Mouse (Mus musculus) lung, embryonic 14.5 days (tissue): ENCODE measurements around the gene Slc35g3. TPM values are rescaled to one million over a fixed set of nuclear protein-coding genes. Genes with fewer than 3 reads are reported as not detected.
"Not testable (repeated sequence)": the region's sequence is repeated elsewhere in the genome, so short reads cannot be mapped to it uniquely, and the experiment has no call there.

ENCODE experiments used
- ATAC-seq: fragments of 200-750 bp; cut with Nextera tagmentation; 2 replicates; pipeline ENCODE4 v1.8.0; 2017; ENCODE audit warnings: mild to moderate bottlenecking, moderate TSS enrichment, moderate library complexity; ENCODE audit not compliant: insufficient read depth
- DNase-seq: peaks from one replicate; pipeline ENCODE4 v3.0.0-alpha.2; 2015
- H3K27ac ChIP-seq: fragments of 300-500 bp; sonication (generic); 2 replicates; pipeline ENCODE4 v1.5.1; 2014; ENCODE audit warnings: low read depth, mild to moderate bottlenecking, moderate library complexity
- H3K27me3 ChIP-seq: fragments of 300-500 bp; sonication (generic); 2 replicates; pipeline ENCODE4 v1.6.1; 2014; ENCODE audit warnings: low read length, control low read depth; ENCODE audit not compliant: insufficient read depth
- H3K36me3 ChIP-seq: fragments of 300-500 bp; sonication (generic); 2 replicates; pipeline ENCODE4 v1.6.1; 2014; ENCODE audit warnings: control low read depth; ENCODE audit not compliant: insufficient read depth
- H3K4me1 ChIP-seq: fragments of 300-500 bp; sonication (generic); 2 replicates; pipeline ENCODE4 v1.6.1; 2014; ENCODE audit warnings: antibody characterized with exemption, control low read depth; ENCODE audit not compliant: insufficient read depth
- H3K4me2 ChIP-seq: fragments of 300-500 bp; sonication (generic); 2 replicates; pipeline ENCODE4 v1.6.1; 2014; ENCODE audit warnings: mild to moderate bottlenecking
- H3K4me3 ChIP-seq: fragments of 300-500 bp; sonication (generic); 2 replicates; pipeline ENCODE4 v1.5.1; 2014; ENCODE audit warnings: low read depth, low read length
- H3K9ac ChIP-seq: fragments of 300-500 bp; sonication (generic); 2 replicates; pipeline ENCODE4 v1.6.1; 2014
- H3K9me3 ChIP-seq: fragments of 300-500 bp; sonication (generic); 2 replicates; pipeline ENCODE4 v1.6.1; 2016; ENCODE audit warnings: low read depth, low read length, control low read depth
- CTCF ChIP-seq: IDR thresholded peaks from 2 replicates; pipeline ENCODE4 v1.5.1; 2016; ENCODE audit warnings: antibody characterized with exemption, low read depth
- WGBS: fragments of 180-500 bp; shearing (Covaris S2); extraction: QIAGEN DNeasy Blood & Tissue Kit; methylation state at CpG from one replicate; pipeline ENCODE4 v1.1.7; 2014; 5-methylcytosine and 5-hydroxymethylcytosine counted together
- polyA plus RNA-seq: library from polyadenylated mRNA; unstranded; fragments of >200 nt; fragmentation: Nextera tagmentation; extraction: Ambion mirVana; gene quantifications from 2 replicates; pipeline ENCODE4 v1.2.1, GENCODE M21; 2014

Gene Slc35g3
- polyA plus RNA-seq, 1 experiment from 2014 or later, result 0.12 TPM

DNA sequence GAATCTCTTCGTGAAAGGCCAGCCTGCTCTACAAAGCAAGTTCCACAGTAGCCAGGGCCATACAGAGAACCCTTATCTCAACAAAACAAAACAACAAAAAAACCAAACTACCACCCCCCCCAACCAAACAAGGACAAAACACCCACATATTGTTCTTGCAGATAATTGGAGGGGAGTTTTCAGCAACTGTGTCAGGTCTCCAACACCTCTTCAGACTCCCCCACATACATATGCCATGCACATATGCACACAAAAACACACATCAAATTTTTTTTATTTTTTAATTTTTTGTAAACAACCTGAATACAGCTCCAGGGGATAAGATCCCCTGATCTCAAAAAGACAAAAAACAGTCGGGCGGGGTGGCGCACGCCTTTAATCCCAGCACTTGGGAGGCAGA, 7.5 kb downstream of the Slc35g3 start:
- TF ChIP-seq CTCF, result no peak
- Histone ChIP-seq H3K4me1 (peaks cover 8% of the 10 kb centered on the region), H3K4me3 (no peak overlapping the region), H3K27ac (no peak overlapping the region), H3K4me2 (no peak overlapping the region), H3K9me3 (no peaks in the 10 kb centered on the region), H3K9ac (no peak overlapping the region), H3K36me3 (0 out of 2 replicates have a peak, but pooled peaks cover 7% of the 10 kb centered on the region), H3K27me3 (no peaks in the 10 kb centered on the region)
- ATAC-seq (no peak), DNase-seq (no peak)
- 84% methylated on average over 5 of the region's 5 CpGs for WGBS

DNA sequence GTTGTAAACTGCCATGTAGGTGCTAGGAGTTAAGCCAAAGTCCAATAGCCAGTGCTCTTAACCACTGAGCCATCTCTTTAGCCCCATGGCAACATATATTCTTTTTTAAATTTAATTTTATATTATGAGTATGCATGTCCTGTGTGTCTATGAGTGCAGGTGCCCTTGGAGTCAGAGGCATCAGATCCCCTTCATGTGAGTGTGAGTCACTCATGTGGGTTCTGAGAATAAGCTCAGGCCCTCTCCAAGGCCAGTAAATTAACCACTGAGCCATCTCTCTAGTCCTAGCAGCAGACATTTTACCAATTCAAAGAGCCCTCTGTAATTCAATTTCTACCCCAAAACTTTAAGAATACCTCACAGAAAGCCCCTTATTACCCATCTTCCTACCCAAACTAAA, 9.1 kb downstream of the Slc35g3 start:
- no peaks in the 10 kb centered on the region for H3K27me3 ChIP-seq
- no peaks in the 10 kb centered on the region for H3K9me3 ChIP-seq
- ATAC-seq (no peak), DNase-seq (no peak)
- peak overlapping the region; percentile 2; the same call in 1 of the 2 replicates for H3K27ac ChIP-seq
- TF ChIP-seq CTCF, result no peak
- H3K9ac ChIP-seq, result no peak overlapping the region
- no peak overlapping the region for H3K4me3 ChIP-seq
- H3K4me1 ChIP-seq, result peaks cover 8% of the 10 kb centered on the region
- H3K36me3 ChIP-seq, result peaks cover 12% of the 10 kb centered on the region
- H3K4me2 ChIP-seq, result no peak overlapping the region

DNA sequence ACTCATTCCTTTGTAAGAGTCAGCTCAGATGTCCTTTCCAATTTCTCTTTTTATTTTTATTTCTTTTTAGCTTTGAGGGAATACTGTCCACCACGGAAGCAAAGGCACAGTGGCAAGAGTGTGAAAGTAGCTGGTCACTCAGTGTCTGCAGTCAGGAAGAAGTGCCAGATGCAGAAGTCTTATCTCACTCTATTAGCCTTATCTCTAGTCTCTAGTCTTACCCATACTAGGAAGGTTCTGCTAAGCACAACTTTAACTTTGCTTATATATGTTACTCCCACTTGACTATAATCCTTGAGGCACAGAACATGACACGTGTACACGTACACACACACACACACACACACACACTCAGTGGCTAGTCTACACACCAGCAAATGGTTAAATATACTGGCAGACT, 10.1 kb downstream of the Slc35g3 start:
- H3K4me1 ChIP-seq, result 0 out of 2 replicates have a peak, but pooled peaks cover 3% of the 10 kb centered on the region
- no peak overlapping the region for H3K4me2 ChIP-seq
- H3K27ac ChIP-seq, result no peak overlapping the region
- no peak overlapping the region for H3K9ac ChIP-seq
- TF ChIP-seq CTCF, result no peak
- H3K4me3 ChIP-seq, result no peak overlapping the region
- peaks cover 21% of the 10 kb centered on the region for H3K36me3 ChIP-seq
- no peaks in the 10 kb centered on the region for H3K27me3 ChIP-seq
- ATAC-seq, result no peak
- 58% methylated on average over 3 of the region's 3 CpGs for WGBS
- DNase-seq, result no peak
- no peaks in the 10 kb centered on the region for H3K9me3 ChIP-seq

DNA sequence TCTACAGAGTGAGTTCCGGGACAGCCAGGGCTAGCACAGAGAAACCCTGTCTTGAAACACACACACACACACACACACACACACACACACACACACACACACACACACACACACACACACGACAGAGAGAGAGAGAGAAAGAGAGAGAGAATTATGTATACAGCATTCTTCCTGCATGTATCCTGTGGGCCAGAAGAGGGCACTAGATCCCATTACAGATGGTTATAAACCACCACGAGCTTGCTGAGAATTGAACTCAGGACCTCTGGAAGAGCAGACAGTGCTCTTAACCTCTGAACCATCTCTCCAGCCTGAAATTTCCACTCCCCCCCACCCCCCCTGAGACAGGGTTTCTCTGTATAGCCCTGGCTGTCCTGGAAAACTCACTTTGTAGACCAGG, 30.4 kb downstream of the Slc35g3 start:
- DNase-seq, result peak; percentile 20
- not testable (repeated sequence) for ATAC-seq

DNA sequence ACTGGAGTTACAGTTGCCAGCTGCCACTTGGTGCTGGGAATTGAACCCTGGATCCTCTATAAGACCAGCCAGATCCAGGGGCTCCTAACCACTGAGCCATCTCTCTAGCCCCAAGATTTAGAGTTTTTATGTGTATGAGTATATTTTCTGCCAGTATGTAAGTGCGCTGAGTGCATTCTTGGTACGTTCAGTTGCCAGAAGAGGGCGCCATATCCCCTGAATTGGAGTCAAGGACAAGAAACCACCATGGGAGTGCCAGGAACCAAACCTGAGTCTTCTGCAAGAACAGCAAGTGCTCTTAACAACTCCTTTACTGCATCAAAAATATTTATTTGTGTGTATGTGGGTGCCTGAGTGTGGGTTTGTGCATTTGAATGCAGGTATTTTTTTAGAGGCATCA, 32.7 kb downstream of the Slc35g3 start:
- H3K27me3 ChIP-seq, result no peaks in the 10 kb centered on the region
- no peak overlapping the region for H3K9ac ChIP-seq
- H3K9me3 ChIP-seq, result no peaks in the 10 kb centered on the region
- no peaks in the 10 kb centered on the region for H3K4me1 ChIP-seq
- TF ChIP-seq CTCF, result peak; percentile 62
- 19% methylated on average over 3 of the region's 3 CpGs for WGBS
- H3K4me2 ChIP-seq, result no peak overlapping the region
- H3K27ac ChIP-seq, result no peak overlapping the region
- peaks cover 10% of the 10 kb centered on the region for H3K36me3 ChIP-seq
- no peak overlapping the region for H3K4me3 ChIP-seq
- ATAC-seq (no peak), DNase-seq (peak; percentile 78)

More for the DNA sequence above, 30.4 kb downstream of the Slc35g3 start:
- WGBS, result 63% methylated on average over 3 of the region's 3 CpGs
- H3K4me3 ChIP-seq, H3K27me3 ChIP-seq, H3K27ac ChIP-seq, H3K4me1 ChIP-seq, H3K9me3 ChIP-seq, H3K9ac ChIP-seq, H3K4me2 ChIP-seq: not testable (repeated sequence)
- peaks cover 34% of the 10 kb centered on the region for H3K36me3 ChIP-seq
- peak; percentile 28 for TF ChIP-seq CTCF

DNA sequence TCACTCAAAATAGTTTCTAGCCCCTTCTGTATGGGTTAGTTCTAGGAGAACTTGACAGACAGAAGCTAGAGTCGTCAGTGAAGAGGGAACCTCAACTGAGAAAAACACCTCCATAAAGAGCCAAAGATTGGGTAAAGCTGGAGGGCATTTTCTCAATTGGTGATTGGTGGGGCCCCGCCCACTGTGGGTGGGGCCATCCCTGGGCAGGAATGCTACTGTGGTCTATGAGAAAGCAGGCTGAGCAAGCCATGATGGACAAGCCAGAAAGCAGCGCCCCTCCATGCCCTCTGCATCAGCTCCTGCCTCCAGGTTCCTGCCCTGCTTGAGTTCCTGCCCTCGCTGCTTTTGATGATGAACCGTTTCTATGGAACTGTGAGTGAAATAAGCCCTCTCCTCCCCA, 35.8 kb downstream of the Slc35g3 start:
- H3K4me3 ChIP-seq, result no peak overlapping the region
- no peak for TF ChIP-seq CTCF
- WGBS, result 29% methylated on average over 5 of the region's 5 CpGs
- no peak overlapping the region for H3K9ac ChIP-seq
- no peak overlapping the region for H3K27ac ChIP-seq
- H3K27me3 ChIP-seq, result no peaks in the 10 kb centered on the region
- H3K36me3 ChIP-seq, result no peaks in the 10 kb centered on the region
- no peaks in the 10 kb centered on the region for H3K4me1 ChIP-seq
- DNase-seq, result peak; percentile 27
- no peak overlapping the region for H3K4me2 ChIP-seq
- ATAC-seq, result no peak
- no peaks in the 10 kb centered on the region for H3K9me3 ChIP-seq

DNA sequence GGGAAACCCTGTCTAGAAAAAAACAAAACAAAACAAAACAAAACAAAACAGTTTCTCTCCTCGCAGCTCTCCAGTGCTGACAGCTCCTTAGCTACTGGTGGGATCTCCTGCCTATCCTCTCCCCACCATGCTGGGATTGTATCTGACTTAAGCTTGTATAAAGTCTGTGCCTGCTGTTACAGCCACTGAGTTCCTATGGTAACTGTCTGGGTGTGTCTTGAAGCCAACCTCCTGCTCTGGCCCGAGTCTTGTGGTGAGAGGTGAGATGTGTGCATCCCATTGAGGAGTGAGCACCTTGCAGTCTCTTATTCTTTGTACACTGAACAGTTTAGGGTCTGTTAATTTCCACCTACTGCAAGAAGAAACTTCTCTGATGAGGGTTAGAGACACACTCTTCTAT, 38.7 kb downstream of the Slc35g3 start:
- Histone ChIP-seq H3K9ac (no peak overlapping the region), H3K27ac (no peak overlapping the region), H3K4me1 (no peaks in the 10 kb centered on the region), H3K27me3 (no peaks in the 10 kb centered on the region), H3K36me3 (no peaks in the 10 kb centered on the region), H3K4me3 (no peak overlapping the region), H3K4me2 (no peak overlapping the region), H3K9me3 (no peaks in the 10 kb centered on the region)
- ATAC-seq, result no peak
- no peak for DNase-seq
- 33% methylated on average over 2 of the region's 2 CpGs for WGBS
- no peak for TF ChIP-seq CTCF

DNA sequence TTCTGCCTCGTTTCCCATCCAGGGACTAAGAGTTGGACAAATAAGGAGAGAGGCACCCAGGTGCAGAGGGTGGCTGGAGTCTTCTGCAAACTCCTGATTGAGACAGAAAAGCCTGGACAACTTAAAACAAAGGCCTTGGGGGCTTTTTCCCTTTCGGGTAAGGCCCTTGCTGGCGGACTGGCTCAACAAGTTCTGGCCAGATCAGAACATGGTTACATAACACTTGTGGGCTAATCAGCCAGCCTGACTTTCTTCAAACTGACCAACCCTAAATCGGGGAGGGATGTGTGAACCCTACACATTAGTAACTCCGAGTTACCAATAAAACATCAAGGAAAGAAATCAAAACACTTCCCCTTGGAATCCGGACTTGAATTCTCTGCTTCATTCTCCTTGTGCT, 40.9 kb downstream of the Slc35g3 start:
- 51% methylated on average over 6 of the region's 6 CpGs for WGBS
- DNase-seq, result no peak
- H3K9ac ChIP-seq, result no peak overlapping the region
- ATAC-seq, result no peak
- 0 out of 2 replicates have a peak, but pooled peaks cover 3% of the 10 kb centered on the region for H3K4me1 ChIP-seq
- no peak overlapping the region for H3K4me3 ChIP-seq
- no peaks in the 10 kb centered on the region for H3K36me3 ChIP-seq
- H3K27ac ChIP-seq, result peak overlapping the region; percentile 52; the same call in 1 of the 2 replicates
- no peaks in the 10 kb centered on the region for H3K9me3 ChIP-seq
- H3K4me2 ChIP-seq, result no peak overlapping the region
- no peak for TF ChIP-seq CTCF
- no peaks in the 10 kb centered on the region for H3K27me3 ChIP-seq
